Mouse (Mus musculus) kidney, adult 9 months (tissue): ENCODE measurements around the gene Syngr3.

Experiments
- DNase-seq: peaks from one replicate; pipeline ENCODE4 v3.0.0; 2022

Syngr3 gene

DNA sequence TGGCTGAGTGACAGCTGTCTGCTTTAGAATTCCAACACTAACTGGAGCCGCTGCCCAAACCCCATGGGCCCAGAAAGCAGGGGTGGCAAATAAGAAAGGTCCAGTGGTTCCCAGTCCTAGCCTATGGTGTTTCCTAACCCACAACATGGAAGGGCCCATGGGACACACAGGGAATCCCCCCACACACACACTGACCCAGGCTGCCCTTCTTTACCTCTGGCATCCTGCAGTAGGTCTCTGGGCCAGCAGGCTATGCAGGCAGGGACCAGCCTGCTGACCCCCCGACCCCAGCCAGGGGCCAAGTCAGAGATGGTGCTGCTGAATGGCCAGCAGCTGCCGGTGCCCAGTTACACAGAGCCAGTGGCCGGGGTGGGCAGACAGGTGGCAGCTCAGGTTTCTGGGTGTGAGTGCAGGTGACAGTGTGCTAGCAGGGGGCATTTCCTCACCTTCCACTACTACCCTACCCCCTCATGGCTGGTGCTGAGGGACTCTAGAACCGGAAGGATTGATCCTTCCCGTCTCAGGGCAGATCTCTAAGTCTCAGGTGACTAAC lies 46.9 kb downstream of the Syngr3 start:
- DNase-seq = no peak

DNA sequence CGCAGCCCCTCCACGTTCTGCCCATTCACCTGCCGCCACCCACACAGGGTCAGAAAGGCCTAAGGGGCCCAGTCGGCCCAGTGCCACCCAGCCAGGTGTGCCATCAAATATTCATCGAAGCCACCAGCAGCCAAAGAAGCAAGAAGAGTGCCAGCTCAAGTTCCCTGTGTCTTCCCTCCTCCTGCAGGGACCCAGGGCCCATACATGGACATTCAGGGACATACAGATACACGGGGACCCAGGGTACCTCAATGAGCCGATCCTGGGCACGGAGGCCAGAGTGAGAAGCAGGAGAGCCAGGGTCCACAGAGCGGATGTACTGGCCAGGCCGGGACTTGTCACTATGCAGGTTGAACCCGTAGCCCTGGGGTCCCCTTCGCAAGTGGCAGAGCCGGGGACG lies 47.8 kb downstream of the Syngr3 start:
- no peak for DNase-seq

DNA sequence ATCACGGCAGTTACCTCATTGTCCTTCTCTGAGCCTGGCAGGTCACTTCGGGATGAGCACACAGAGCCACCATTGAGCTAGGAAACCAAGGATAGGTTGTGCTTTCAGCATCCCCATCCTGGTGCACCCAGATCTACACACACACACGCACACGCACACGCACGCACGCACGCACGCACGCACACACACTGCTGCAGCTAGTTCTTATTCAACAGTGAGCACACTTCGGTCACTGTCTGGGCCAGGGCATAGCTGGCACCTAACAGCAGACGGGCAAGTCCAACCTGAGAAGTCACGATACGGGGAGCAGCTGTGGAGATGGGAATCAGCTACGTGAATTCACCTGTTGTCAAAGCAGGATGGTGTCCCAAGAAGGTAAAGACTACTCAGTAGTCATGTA lies 49.2 kb downstream of the Syngr3 start:
- DNase-seq = no peak

DNA sequence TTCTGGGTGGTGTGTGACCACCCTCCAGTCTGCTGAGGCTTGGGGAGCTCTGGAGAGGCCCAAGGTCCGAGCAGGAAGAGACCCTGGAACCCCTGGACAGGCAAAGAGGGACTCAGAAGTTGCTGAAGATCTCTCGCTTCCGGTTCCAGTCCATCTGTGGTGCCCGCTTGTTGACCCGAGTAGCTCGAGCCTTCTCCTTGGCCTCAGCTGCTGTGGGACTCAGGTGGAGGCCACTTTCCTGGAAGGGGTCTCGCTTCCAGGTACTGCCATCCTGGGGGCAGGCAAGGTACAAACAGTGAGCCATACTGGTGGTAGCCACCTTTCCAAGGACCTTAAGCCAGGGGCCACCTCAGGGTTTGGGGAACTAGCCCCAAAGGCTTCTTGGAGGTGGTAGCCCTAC lies 49.6 kb downstream of the Syngr3 start:
- DNase-seq = no peak

DNA sequence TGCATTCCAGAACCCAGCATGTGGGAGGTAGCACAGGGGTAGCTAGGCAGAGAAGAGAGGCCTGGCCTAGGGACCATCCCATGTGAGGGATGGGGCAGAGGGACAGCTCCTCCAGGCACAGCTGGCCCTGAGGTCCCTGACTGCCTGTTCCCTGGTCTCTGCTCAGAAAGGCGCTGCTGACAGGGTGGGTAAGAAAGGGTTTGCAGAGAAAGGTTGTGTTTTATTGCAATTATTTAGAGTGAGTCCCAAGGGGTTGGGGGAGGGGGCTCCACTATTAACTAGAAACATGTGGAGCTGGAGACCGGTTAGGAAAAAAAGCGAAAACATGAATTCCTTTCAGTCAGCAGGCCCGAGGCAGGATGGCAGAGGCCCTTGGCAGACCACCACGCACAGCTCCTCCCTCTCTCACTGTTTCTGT lies 50.2 kb downstream of the Syngr3 start:
- no peak for DNase-seq

DNA sequence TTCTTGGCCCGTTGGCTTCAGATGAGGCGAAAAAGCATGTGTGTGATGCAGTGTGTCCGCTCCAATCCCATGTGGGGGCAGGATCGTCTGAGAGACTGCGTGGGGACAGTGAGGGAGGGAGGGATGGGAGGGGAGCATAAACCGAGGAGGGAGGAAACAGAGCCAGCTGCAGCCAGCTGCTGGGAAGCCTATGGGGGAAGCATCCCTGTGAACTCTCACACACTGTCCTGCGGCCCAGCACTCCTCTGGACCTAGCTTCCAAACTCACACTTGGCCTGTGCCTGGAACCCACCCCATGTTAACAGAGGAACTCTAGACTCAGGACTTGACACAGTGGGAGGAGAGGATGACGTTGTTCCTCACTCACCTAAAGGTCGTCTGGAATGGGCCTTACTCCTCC lies 50.9 kb downstream of the Syngr3 start:
- DNase-seq = peak; percentile 56

DNA sequence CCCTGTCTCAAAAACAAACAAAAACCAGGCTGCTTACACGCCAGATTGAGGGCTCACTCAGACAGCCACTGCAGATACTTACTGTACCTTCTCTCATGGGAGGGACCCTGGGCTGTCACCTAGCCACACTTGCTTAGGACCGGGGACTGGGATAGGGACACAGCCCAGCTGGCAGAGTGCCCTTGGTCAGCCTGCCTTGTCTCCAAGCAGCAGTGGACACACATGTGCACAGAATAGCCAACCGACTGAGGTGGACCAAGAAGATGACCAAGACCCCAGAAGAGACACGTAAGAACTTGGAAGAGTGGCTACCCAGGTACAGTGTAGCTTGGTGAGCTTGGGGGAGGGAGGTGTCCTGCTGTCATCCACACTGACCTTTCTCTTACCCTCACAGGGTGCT lies 51.5 kb downstream of the Syngr3 start:
- DNase-seq = no peak

DNA sequence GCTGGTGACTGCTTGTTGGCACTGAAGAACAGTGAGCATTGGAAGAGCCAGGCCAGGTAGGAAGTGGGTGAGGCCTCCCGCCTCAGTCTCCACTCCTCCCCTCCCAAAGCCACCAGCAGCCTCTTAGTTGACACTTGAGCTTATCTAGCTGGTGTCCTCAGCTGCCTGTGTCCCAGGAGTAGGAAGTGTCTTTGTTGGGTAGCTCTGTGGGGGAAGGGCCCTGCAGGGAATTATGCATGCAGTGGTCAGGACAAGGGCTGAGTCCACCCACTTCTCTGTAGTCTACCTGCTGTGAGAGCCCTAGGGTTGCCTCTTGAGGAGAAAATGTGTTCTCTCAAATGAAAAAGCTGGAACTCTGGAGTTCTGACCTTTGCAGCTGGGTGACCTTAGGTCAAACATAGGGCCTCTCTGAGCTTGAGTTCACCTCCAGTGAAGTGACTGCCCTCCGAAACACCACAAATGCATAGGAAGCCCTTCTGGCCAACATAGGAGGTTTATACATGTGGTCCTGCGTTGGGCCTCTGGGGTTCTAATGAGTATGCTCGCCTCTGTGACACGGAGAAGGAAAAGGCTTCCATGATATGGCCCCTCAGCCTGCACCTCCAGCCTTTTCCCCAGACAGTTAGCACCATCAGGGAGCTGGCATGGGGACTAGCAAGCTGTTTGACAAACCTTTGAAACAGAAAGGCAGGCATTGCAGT lies 52.8 kb downstream of the Syngr3 start:
- no peak for DNase-seq

DNA sequence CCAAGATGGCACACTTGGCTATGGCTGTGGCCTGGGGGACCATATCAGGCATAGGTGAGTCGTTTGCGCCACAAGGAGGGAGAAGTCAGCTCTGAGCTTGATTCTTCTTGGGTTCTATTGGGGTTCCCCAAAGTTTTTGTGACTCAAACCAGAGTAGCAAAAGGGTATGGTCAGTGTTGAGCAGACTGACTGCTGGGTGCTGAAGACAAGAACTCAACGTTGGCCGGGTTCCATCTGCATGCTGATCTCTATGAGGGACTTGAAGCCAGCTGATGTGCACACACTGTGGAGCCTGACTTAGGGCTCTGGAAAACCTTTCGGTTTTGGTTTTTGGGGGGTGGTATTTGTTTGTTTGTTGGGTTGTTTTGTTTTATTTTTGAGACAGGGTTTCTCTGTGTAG lies 54.1 kb downstream of the Syngr3 start:
- DNase-seq = no peak
